In the genomic region with DNA sequence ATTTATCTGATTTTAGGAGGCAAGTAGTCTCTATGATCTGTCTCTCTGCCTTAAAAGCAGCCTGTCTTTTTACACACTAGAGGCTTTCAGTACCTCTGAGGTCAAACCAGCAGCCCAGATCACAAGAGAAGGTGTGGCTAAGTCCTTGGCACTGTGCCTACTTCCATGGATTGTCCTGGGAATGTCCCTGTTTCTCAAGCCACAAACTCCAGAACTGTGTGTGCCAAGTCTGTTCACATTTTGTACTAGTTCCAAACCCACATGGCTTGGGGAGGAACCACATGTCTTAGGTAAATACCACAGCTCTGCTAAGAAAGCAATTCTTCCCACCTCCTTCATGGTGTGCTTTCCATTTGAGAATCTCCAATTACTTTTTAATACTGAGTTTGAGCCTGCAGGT, we compare ENCODE assay signal across 21 mouse cellular contexts.
"Had no signal": no experiment of that assay in that cellular context is flagged by ENCODE, and none has a peak within 500 bp of the region (broad histone marks: within the 10 kb centered on the region; RNA-seq: fewer than 3 reads in every experiment).

No protein-coding gene starts in this region.

- ATAC-seq: lung, postnatal 0 days; midbrain, embryonic 15.5 days had no signal

- H3K4me3 ChIP-seq: layer of hippocampus, adult 2 months; limb, embryonic 10.5 days; limb, embryonic 13.5 days; liver, embryonic 13.5 days; megakaryocyte, embryonic 14.5 days; midbrain, embryonic 10.5 days; midbrain, embryonic 15.5 days; neural tube, embryonic 12.5 days; neural tube, embryonic 15.5 days had no signal

- H3K9me3 ChIP-seq: limb, embryonic 10.5 days; limb, embryonic 13.5 days; liver, embryonic 13.5 days; midbrain, embryonic 15.5 days; neural tube, embryonic 12.5 days; neural tube, embryonic 15.5 days had no signal

- H3K4me1 ChIP-seq: limb, embryonic 10.5 days; limb, embryonic 13.5 days; liver, embryonic 13.5 days; megakaryocyte, embryonic 14.5 days; midbrain, embryonic 10.5 days; midbrain, embryonic 15.5 days; neural tube, embryonic 12.5 days; neural tube, embryonic 15.5 days had no signal

- H3K36me3 ChIP-seq: limb, embryonic 10.5 days; limb, embryonic 13.5 days; liver, embryonic 13.5 days; midbrain, embryonic 10.5 days; midbrain, embryonic 15.5 days; neural tube, embryonic 12.5 days; neural tube, embryonic 15.5 days had no signal

- H3K27me3 ChIP-seq: limb, embryonic 13.5 days; liver, embryonic 13.5 days; megakaryocyte, embryonic 14.5 days; midbrain, embryonic 15.5 days; neural tube, embryonic 12.5 days; neural tube, embryonic 15.5 days had no signal

- H3K4me2 ChIP-seq: limb, embryonic 13.5 days; liver, embryonic 13.5 days; lung, embryonic 14.5 days; midbrain, embryonic 15.5 days; neural tube, embryonic 12.5 days; neural tube, embryonic 15.5 days had no signal

- DNase-seq: kidney, postnatal 14 days; layer of hippocampus, adult 9-11 months; liver; liver, embryonic 13.5 days; lung, embryonic 14.5 days; right cerebral cortex, adult 18-20 months; right cerebral cortex, postnatal 14 days; right cerebral cortex, postnatal 4 days; thymus, adult 2 months; thymus, postnatal 14 days; thymus, postnatal 4 days had no signal

- H3K9ac ChIP-seq: limb, embryonic 13.5 days; liver, embryonic 13.5 days; lung, embryonic 14.5 days; midbrain, embryonic 15.5 days; neural tube, embryonic 12.5 days; neural tube, embryonic 15.5 days had no signal

- H3K27ac ChIP-seq: layer of hippocampus, adult 2 months; limb, embryonic 10.5 days; limb, embryonic 13.5 days; liver, embryonic 13.5 days; midbrain, embryonic 10.5 days; midbrain, embryonic 15.5 days; neural tube, embryonic 12.5 days; neural tube, embryonic 15.5 days; stomach, postnatal 0 days had no signal
